Mouse (Mus musculus): ENCODE measurements around the gene Ankrd40. TPM values are rescaled to one million over a fixed set of nuclear protein-coding genes. Genes with fewer than 3 reads are reported as not detected.
A peak's percentile ranks its signal among the peaks of the same experiment; 100 is the strongest.

The Ankrd40 gene
- total and polyA plus RNA-seq, 3 experiments, result 56.0 to 98.8 (median 62.0) TPM

DNA sequence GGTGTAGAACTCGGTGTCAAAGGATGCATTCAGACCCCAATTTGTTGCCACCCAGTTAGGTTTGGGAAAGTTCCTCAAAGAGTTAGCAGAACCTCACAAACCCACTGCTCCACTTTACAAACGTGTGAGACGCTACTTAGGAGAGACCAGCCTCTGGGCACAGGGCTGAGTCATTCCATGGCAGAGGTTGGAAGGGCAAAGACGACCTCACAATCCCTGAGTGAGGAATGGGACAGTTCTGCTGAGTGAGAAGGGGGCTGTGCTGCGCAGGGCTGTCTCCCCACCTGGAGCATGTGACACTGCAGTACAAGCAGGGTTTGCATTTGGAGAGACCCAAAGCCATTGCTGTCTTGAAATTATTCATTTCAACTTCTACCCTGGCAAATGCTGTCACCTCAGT is 45.5 kb upstream of the Ankrd40 start:
- peaks cover 45 to 59% of the 10 kb centered on the region in 2 experiments for H3K36me3 ChIP-seq (replicated peaks in 1 of 2; ENCODE audit: control insufficient read depth in 1 of 2, insufficient read depth in 1 of 2, low read length in 1 of 2)
- dilution Hi-C loops (cut with MboI; ENCODE audit: extremely low pct_ligation_motif_present, extremely low pct_unique_long_range_greater_than_20kb, low sequenced_read_pairs) (no loop called here), in situ Hi-C loops (cut with MboI; ENCODE audit: low pct_ligation_motif_present, low pct_unique_long_range_greater_than_20kb, low sequenced_read_pairs) (no loop called here)
- H3K9ac ChIP-seq (ENCODE audit: insufficient read depth, low read depth), result no peak overlapping the region
- no peaks in the 10 kb centered on the region for H3K9me3 ChIP-seq (replicated peaks; ENCODE audit: low read length)
- no peak overlapping the region for H3K27ac ChIP-seq (ENCODE audit: insufficient read depth, low read depth)
- H3K27me3 ChIP-seq (replicated peaks), result no peaks in the 10 kb centered on the region
- no peak for DNase-seq (ENCODE audit: extremely low read depth)
- peaks cover 3% of the 10 kb centered on the region in 2 experiments; a peak in 3 of 4 replicates for H3K4me1 ChIP-seq (ENCODE audit: control insufficient read depth in 1 of 2, insufficient read depth in 2 of 2)
- no peak overlapping the region for H3K4me3 ChIP-seq (replicated peaks in 1 of 3; ENCODE audit: low read depth in 2 of 3, low read length in 2 of 3, poor library complexity in 1 of 3)
- H3K79me2 ChIP-seq (replicated peaks; ENCODE audit: control insufficient read depth, extremely low read depth, insufficient read depth, poor library complexity, severe bottlenecking), result no peaks in the 10 kb centered on the region
- H3K4me2 ChIP-seq (ENCODE audit: insufficient read depth, low read depth, poor library complexity, severe bottlenecking), result no peak overlapping the region
- no peak for TF ChIP-seq MAZ (IDR thresholded peaks at IDR 0.05; ENCODE audit: low read depth, low read length)
- TF ChIP-seq CHD1 (IDR thresholded peaks at IDR 0.05; ENCODE audit: low read depth, low read length), result no peak
- no peak for TF ChIP-seq USF2 (conservative IDR thresholded peaks at IDR 0.05; ENCODE audit: low read depth, low read length)
- no peak for TF ChIP-seq CHD2 (IDR thresholded peaks at IDR 0.05; ENCODE audit: low read length)
- no peak for TF ChIP-seq ZNF384 (IDR thresholded peaks at IDR 0.05; ENCODE audit: low read depth, low read length)
- TF ChIP-seq SMC3 (IDR thresholded peaks at IDR 0.05; ENCODE audit: low read depth, low read length), result no peak
- TF ChIP-seq E2F4 (IDR thresholded peaks at IDR 0.05; ENCODE audit: insufficient replicate concordance, low read depth, low read length), result no peak
- no peak for TF ChIP-seq POLR2AphosphoS2 (IDR thresholded peaks at IDR 0.05; ENCODE audit: low read depth, low read length)
- no peak for TF ChIP-seq TCF12 (IDR thresholded peaks at IDR 0.05; ENCODE audit: low read depth, low read length)
- TF ChIP-seq MAX (IDR thresholded peaks at IDR 0.05; ENCODE audit: low read length), result no peak
- no peak for TF ChIP-seq RCOR1 (conservative IDR thresholded peaks at IDR 0.05; ENCODE audit: low read depth, low read length)
- no peak for TF ChIP-seq UBTF (IDR thresholded peaks at IDR 0.05; ENCODE audit: low read depth, low read length)
- TF ChIP-seq PAX5 (IDR thresholded peaks at IDR 0.05; ENCODE audit: low read length), result no peak
- no peak for TF ChIP-seq KAT2A (IDR thresholded peaks at IDR 0.05; ENCODE audit: insufficient replicate concordance, low read length)
- TF ChIP-seq MXI1 (IDR thresholded peaks at IDR 0.05; ENCODE audit: low read depth, low read length), result no peak

DNA sequence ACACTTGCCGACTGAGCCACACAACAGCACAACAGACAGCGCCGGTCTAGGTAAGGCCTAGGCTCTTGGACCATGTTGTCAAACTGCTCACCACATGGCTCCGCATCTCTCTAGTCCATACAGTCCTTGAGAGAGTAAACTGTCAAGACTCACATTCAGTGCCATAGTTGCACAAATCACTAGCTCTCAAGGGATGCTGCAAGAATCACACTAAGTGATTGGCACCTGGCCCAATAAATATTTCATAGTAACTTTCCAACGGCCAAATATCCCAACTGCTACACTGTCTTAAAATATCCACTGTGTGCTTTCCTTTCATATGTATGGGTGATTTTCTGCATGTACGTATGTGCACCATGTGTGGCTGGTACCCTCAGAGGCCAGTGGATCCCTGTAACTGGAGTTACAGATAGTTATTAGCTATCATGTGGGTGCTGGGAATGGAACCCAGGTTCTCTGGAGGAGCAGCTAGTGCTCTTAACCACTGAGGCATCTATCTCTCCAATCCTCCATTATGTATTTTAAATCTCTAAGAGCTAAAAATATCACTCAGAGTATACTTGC is 44.2 kb upstream of the Ankrd40 start:
- no peak overlapping the region for H3K4me3 ChIP-seq (replicated peaks in 1 of 3; ENCODE audit: low read depth in 2 of 3, low read length in 2 of 3, poor library complexity in 1 of 3)
- no peak overlapping the region for H3K27ac ChIP-seq (ENCODE audit: insufficient read depth, low read depth)
- dilution Hi-C loops (cut with MboI; ENCODE audit: extremely low pct_ligation_motif_present, extremely low pct_unique_long_range_greater_than_20kb, low sequenced_read_pairs) (no loop called here), in situ Hi-C loops (cut with MboI; ENCODE audit: low pct_ligation_motif_present, low pct_unique_long_range_greater_than_20kb, low sequenced_read_pairs) (no loop called here)
- H3K79me2 ChIP-seq (replicated peaks; ENCODE audit: control insufficient read depth, extremely low read depth, insufficient read depth, poor library complexity, severe bottlenecking), result no peaks in the 10 kb centered on the region
- H3K9me3 ChIP-seq (replicated peaks; ENCODE audit: low read length), result no peaks in the 10 kb centered on the region
- no peak for DNase-seq (ENCODE audit: extremely low read depth)
- TF ChIP-seq POLR2AphosphoS2 (IDR thresholded peaks at IDR 0.05; ENCODE audit: low read depth, low read length) (peak; percentile 62), ZKSCAN1 (IDR thresholded peaks at IDR 0.05; ENCODE audit: borderline replicate concordance, low read depth, low read length) (no peak)
- H3K9ac ChIP-seq (ENCODE audit: insufficient read depth, low read depth), result no peak overlapping the region
- H3K4me2 ChIP-seq (ENCODE audit: insufficient read depth, low read depth, poor library complexity, severe bottlenecking), result no peak overlapping the region
- peaks cover 0 to 3% of the 10 kb centered on the region in 2 experiments; a peak in 1 of 4 replicates for H3K4me1 ChIP-seq (ENCODE audit: control insufficient read depth in 1 of 2, insufficient read depth in 2 of 2)
- H3K36me3 ChIP-seq (replicated peaks in 1 of 2; ENCODE audit: control insufficient read depth in 1 of 2, insufficient read depth in 1 of 2, low read length in 1 of 2), result peaks cover 55 to 72% of the 10 kb centered on the region in 2 experiments
- no peaks in the 10 kb centered on the region for H3K27me3 ChIP-seq (replicated peaks)
